Mouse (Mus musculus) kidney, postnatal 14 days (tissue): Measurements from ENCODE around the gene Hoxb9.
A peak's percentile ranks its signal among the peaks of the same experiment; 100 is the strongest.

Experiments
- DNase-seq: peaks from one replicate; pipeline ENCODE4 v3.0.0; 2022; ENCODE audit warnings: mixed read lengths

The Hoxb9 gene

GRCm38 (mm10) chr11:96284774-96285734, 13.8 kb downstream of the Hoxb9 start:
- DNase-seq = peak; percentile 88

- peak; percentile 91 for DNase-seq
These were observed 14.8 kb downstream of the Hoxb9 start, which contains the start of gene Hoxb7 for GRCm38 (mm10) chr11:96285771-96286738. Hoxb7 (plus strand) TSS chr11:96286623.

GRCm38 (mm10) chr11:96286739-96287385, 15.6 kb downstream of the Hoxb9 start:
- peak; percentile 78 for DNase-seq

GRCm38 (mm10) chr11:96287411-96287810, 16.2 kb downstream of the Hoxb9 start:
- DNase-seq = no peak

GRCm38 (mm10) chr11:96288455-96289221, 17.4 kb downstream of the Hoxb9 start:
- DNase-seq = no peak

GRCm38 (mm10) chr11:96289293-96289692, 18.0 kb downstream of the Hoxb9 start:
- DNase-seq = no peak

GRCm38 (mm10) chr11:96289837-96290236, 18.6 kb downstream of the Hoxb9 start:
- DNase-seq = no peak

GRCm38 (mm10) chr11:96290705-96291355, 19.6 kb downstream of the Hoxb9 start:
- DNase-seq = peak; percentile 34

- DNase-seq = peak; percentile 91
These were observed 20.7 kb downstream of the Hoxb9 start, which contains the start of gene Hoxb6 for GRCm38 (mm10) chr11:96291681-96292564. Hoxb6 (plus strand) TSS chr11:96292476.

GRCm38 (mm10) chr11:96292565-96293301, 21.5 kb downstream of the Hoxb9 start:
- DNase-seq = no peak

- no peak for DNase-seq
These were observed 22.2 kb downstream of the Hoxb9 start for GRCm38 (mm10) chr11:96293302-96293921.

GRCm38 (mm10) chr11:96294245-96295091, 23.2 kb downstream of the Hoxb9 start:
- DNase-seq = peak; percentile 94

GRCm38 (mm10) chr11:96295092-96295835, 24.0 kb downstream of the Hoxb9 start:
- DNase-seq = peak; percentile 91

- DNase-seq = no peak
These were observed 25.7 kb downstream of the Hoxb9 start for GRCm38 (mm10) chr11:96296997-96297396.

GRCm38 (mm10) chr11:96297428-96297827, 26.2 kb downstream of the Hoxb9 start:
- no peak for DNase-seq

GRCm38 (mm10) chr11:96297968-96298635, 26.8 kb downstream of the Hoxb9 start:
- no peak for DNase-seq
